Mouse (Mus musculus): ENCODE measurements at regions not wholly inside any gene's neighbourhood (a gene's known extent, or its start where the extent isn't known, plus 50 kb on each side); places are given as distances from the start of the nearest gene placed in this dataset.

DNA sequence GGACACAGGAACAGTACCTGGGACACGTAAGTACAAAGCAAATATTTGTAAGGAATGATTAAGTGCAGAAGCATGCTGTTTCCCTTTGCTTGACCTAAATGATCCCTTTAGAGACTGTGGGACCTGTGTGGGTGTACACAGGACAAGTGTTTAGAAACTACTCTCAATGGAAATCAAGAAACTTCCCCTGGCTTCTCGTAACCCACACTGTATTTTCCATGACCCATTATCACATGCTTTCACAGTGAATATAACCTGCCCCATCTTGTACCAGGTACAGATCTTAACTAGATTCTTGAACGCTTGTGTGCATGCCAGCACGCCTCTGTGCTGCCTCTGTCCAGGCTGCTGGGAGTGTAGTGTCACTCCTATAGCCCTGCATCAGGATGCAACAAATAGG is 177.8 kb upstream of the Ahr start:
- TF ChIP-seq FLI1 (IDR thresholded peaks at IDR 0.05; ENCODE audit: low read length): no peak
- TF ChIP-seq GATA1 (IDR thresholded peaks at IDR 0.05; ENCODE audit: borderline replicate concordance, low read length): no peak

All from megakaryocyte, embryonic 14.5 days (primary cell).